Mouse (Mus musculus) gastrocnemius, adult 18-20 months (tissue): ENCODE data around the gene Ednra. TPM values are rescaled to one million over a fixed set of nuclear protein-coding genes. Genes with fewer than 3 reads are reported as not detected.
"Not testable (repeated sequence)": the region's sequence is repeated elsewhere in the genome, so short reads cannot be mapped to it uniquely, and the experiment has no call there.

Experiments
- DNase-seq: peaks from one replicate; pipeline ENCODE4 v3.0.0; 2021; ENCODE audit warnings: low spot score
- total RNA-seq, 2 experiments: library from RNA; stranded (reverse); gene quantifications; 2 replicates each; pipeline ENCODE4 v1.2.3; 2021

The Ednra gene
- total RNA-seq, 2 experiments from 2014 or later = 1.6 to 1.8 TPM

DNA sequence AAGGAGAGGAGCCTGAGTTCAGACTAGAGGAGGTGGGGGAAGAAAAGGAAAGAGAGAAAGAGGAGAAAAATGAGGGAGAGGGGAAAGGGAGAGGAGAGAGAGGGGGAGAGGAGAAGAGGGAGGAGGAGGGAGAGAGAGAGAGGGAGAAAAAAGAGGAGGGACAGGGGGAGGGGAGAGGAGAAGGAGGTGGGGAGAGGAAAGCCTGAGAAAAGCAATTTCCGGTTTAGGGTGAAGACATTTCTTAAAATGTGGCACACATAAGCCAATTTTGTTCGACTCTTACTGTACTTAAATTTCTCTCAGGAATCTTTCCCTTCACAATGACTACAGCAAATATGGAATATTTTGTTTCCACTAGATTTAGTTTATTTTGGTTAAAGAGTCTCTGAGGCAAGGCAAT, 5.3 kb downstream of the Ednra start:
- no peak for DNase-seq

DNA sequence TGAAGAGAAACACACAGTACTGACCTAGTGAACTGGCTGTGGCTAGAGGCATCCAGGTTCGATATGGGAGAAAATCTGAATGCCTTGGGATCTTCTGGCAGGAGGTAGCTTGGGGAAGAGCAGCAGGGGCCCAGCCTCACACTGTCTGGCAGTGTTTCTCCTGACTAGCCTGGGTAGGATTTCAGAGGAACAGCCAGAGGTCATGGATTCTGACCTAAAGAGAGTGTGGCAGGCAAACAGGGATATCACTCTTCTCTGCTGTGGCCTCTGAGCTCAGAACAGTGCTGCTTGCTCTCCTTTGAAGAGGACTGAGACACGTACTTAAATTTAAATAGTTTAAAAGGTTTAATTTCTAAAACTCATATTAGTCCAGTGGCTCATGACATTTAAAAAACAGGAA, 7.2 kb downstream of the Ednra start:
- DNase-seq = no peak

DNA sequence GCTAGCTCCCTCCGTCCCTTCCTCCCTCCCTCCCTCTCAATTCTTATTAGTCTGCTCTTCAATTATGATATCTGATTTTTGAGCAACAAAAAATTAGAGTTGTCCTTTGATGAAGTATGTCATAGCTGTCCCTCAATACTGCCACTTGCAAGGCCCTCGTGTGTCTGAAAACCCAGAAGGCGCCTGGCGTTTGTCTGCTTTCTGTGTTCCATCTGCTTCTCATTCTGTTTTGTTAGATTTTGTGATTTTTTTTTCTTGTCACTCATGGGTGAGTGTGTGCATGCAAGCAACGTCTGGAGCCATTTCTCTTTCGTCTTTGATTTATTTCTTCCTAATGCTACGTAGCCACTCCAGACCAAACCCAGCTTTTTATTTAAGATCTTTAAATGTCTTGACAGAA, 9.8 kb downstream of the Ednra start:
- no peak for DNase-seq

DNA sequence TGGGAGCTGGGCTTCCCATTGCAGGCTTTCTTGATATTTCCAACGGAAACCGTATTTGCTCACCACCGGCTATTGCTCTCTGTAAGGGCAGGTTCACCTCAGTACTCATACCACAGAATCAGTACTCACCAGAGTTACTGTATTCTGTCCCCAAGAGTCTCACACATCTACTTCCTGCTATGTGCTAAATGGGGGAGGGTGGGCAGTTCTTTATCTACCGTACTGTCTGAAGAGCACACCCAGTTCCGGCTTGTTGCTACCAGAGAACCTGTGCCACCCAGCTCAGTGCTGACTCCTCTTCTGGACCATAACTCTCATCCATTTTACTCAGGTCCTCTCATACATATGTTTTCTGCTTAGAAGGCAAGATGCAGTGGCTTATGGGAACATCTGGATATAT, 10.6 kb downstream of the Ednra start:
- DNase-seq = no peak

DNA sequence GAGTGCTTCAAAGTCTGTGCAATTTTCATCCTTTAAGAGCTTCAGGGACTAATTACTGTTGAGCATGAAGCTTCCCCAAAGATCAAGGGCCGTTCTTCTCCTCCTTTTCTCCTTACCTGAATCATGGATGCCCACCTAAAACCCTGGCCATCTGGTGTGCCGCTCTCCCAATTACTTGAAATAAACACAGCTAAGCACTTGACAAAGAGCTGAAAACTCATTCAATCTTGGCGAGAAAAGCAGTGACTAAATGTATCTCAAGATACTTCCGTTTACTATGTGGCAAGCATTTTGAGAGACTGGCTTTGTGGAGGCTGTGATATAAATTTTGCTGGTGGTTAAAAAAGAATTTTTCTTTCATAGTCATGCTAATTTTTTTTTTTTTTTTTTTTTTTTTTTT, 19.5 kb downstream of the Ednra start:
- no peak for DNase-seq

DNA sequence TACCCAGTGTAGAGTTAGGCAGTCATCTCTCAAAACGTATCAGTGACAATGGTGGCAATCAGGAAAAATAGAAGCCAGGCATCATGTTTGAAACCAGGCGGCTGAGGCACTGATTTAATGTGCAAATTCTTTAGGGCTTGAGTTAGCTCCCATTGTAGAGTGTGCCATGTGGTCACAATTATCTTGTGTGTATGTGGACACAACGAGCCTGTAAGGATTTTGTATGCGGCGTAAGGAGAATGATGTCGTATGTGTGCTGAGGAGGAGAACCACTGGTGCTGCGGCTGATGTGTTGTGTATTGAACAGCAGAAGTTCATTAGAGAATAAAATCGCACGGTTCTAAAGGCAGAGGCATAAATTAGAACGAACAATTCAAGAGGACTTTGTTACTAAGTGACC, 26.2 kb downstream of the Ednra start:
- no peak for DNase-seq

DNA sequence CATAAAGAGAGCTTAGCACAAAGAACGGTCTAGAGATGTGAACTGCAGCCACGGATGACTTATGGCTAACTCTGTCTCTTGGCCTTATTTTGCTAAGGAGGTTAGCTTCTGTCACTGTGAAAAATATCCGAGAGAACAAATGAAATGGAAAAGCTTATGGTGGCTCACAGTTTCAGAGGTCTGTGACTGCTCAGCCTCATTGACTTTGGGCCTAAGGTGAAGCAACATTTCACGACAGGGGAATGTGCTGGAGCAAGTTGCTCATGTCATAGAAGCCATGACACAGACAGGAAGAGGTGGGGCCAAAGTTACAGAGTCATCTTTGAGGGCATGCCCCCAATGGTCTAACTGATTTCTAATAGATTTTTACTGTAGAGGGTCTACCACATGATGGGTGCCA, 28.1 kb downstream of the Ednra start:
- DNase-seq = no peak

DNA sequence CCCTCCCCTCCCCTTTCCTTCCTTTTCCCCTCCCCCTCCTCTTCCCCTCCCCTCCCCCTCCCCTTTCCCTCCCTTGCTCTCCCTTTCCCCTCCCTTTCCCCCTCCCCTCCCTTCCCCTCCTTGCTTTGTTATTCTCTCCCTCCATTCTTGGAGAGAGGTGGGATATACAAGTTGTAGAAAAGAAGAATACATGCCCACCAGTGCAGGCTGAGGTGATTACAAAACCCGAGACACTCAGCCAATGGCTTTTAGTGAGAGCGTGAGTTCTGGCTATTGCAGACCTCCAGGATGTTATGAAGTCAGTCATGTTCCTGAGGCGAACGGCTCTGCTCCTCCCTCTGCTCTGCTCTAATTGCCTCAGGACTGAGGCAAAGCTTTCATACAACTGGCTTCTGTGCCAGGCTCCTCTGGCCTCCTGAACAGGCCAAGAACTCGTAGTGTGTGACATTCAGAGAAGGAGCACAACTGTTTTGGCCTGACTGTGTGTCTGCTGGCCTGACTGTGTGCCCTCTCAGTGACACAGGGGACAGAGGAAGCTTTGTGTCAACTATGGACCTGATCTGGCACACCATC, 28.7 kb downstream of the Ednra start:
- DNase-seq = no peak

DNA sequence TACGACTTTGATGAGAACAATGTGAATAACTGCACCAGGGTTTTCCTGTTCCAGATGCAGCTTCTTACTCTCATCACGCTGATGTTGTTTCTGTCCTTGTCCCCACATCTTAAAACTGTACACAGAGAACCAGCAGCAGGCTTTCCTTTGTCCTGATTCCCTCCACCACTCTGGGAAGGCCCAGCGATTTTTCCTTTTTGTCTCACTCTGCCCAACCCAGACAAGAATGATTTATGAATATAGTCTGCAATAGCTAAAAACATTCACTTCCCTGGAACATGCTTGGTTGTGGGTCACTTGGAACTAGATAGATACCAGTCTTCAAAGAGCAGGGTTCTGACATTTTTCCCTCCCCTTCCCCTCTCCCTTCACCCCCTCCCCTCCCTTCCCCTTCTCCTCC, 29.2 kb downstream of the Ednra start:
- DNase-seq = no peak

DNA sequence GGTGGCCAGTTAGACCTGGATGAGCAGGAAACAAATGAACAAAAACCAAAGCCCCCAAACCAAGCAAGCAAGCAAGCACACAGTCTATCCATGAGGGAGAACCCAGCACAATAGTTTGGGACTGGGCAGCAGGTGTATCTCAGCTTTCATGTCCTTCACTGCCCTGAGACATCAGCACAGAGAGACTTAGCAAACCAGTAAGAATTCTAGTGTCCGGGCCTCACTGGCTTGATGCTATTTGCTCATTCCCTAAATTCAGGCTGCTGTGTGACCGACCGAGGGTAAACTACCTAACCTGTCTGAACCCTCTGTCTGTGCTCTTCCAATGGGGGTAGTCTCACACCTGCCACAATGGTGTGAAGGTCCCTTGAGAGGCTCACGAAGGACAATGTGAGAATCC, 29.7 kb downstream of the Ednra start:
- DNase-seq = no peak

DNA sequence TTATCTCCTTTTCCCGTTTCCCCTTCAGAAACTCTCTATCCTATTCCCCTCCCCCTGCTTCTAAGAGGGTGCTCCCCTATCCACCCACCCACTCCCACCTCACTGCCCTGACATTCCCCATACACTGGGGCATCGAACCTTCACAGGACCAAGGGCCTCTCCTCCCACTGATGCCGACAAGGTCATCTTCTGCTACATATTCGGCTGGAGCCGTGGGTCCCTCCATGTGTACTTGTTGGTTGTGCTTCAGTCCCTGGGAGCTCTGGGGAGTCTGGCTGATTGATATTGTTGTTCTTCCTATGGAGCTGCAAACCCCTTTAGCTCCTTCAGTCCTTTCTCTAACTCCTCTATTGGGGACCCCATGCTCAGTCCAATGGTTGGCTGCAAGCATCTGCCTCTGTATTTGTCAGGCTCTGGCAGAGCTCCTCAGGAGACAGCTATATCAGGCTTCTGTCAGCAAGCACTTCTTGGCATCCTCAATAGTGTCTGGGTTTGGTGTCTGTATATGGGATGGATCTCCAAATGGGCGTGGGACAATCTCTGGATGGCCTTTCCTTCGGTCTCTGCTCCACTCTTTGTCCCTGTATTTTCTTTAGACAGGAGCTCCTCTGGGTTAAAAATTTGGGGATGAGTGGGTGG, 34.7 kb downstream of the Ednra start:
- not testable (repeated sequence) for DNase-seq

DNA sequence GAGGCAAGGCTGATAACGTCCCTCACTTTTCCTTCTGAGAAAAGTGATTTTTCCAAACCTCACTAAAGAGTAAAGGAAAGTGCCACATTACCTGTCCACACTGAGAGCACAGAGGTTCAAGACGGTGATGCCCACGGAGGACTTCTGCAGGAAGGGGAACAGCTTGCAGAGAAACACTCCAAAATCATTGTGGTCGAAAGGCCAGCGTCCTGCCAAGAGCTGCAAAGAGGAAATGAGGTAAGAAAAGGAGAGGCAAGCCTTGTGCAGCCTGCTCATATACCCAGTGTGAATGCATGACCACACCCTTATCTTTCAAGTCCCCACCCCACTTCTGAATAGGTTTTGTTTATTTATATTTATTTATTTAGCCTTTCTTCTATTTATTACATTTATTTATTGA, 35.3 kb downstream of the Ednra start:
- no peak for DNase-seq

DNA sequence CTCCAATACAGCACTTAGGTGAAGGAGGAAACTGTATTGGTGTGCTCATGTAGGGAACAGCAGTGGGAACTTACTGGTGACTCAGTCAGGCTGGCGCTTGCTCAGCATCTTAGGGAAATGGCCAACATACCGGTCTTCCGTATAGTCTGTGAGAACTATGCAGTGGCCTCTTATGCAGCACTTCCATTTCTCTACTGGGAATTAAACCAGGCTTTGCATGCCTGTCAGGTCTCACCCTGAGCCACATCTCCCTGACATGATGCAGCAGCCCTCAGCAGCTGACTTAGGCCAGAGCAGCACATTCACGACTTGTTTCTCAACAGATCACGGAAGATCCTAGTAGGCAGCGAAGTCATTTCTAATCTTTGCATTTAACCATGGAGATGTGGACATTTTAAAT, 39.9 kb downstream of the Ednra start:
- no peak for DNase-seq

DNA sequence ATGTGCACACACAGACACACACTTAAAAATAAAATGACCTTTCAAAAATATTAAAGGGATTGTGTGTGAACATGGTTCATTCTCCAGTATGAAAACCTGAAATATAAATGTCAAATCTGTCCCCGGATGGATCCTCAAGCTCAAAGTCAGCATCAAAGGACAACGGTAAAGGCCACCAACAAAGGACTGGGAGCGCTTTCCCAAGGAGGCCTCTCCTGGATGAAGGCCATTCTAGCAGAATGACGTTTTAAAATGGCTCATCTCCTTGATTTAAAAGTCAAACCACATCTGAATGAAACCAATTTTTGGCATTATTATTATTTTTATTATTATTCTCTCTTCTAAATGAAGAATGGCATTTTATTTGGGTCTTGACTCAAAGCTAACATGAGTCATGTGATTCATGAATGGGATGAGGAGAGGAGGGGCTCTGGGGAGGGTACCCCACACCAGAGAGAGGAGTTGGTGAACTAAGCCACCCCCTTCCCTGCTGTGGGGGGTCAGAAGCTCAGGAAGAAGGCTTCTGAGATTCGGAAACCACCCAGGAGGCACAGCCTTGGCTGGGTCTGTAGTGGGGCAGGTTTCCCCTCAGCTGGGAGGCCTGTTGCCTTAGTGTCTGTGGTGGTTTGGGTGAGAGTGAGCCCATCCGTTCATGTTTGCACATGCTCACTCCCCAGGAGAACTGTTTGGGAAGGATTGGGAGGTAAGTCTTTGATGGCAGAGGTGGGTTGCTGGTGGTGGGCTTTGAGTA, 40.7 kb downstream of the Ednra start:
- DNase-seq = no peak

DNA sequence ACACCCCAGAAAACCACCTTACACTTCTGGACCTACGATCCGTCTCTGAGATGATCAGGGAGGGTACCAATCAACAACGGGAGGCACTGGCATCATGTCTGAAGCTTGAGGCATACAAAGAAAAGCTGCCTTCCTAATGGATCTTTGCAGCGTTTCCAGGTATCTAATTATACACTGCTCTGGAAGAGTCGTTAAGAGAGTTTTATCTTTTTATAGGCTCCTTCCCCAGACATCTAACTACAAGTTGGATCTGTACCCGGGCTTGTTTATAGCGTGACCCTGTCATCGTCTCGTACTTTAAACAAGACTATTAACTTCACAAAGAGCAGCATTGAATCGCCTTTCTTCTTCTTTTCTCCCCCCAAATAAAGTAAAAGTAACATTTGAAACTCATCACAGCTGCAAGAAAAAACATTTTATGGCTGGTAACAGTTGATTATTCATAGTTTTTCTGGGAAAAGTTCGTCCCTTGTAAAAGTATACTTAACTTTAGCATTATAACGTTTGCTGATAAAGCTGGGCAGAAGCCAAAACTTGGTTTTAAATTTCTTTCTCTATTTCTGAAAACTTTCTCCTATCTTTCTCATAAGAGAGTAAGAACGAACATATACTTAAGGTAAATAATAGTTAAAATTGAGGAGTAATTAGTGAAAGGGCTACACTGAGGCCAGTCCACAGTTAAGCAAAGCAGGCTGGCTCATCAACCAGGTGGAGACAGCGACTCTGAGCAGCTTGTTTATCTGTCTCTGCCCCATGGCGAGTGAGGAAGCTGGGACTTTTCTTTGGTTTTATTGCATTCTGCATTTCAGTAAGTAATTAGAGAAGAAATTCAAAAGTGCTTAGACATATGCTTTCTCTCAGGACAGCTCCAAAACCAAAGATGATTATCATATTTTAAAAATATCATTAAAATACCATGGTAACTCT, 42.0 kb downstream of the Ednra start:
- DNase-seq = no peak

DNA sequence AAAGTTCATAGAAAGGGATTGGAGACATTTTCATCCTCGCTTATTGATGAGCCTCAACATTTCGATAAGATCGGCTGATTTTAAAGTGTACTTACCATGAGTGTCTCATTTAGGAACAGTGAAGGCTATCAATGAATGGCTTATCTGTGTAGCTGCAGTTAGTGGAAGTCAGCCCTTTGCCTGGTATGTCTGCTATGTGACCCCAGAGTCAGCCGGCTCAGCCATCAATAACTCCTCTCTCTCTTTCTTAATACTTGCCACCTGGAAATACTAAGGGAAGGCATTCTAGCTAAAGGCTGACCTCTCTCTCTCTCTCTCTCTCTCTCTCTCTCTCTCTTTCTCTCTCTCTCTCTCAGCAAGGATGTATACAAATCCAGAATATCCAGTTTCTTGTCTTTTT, 52.2 kb downstream of the Ednra start:
- DNase-seq = no peak

DNA sequence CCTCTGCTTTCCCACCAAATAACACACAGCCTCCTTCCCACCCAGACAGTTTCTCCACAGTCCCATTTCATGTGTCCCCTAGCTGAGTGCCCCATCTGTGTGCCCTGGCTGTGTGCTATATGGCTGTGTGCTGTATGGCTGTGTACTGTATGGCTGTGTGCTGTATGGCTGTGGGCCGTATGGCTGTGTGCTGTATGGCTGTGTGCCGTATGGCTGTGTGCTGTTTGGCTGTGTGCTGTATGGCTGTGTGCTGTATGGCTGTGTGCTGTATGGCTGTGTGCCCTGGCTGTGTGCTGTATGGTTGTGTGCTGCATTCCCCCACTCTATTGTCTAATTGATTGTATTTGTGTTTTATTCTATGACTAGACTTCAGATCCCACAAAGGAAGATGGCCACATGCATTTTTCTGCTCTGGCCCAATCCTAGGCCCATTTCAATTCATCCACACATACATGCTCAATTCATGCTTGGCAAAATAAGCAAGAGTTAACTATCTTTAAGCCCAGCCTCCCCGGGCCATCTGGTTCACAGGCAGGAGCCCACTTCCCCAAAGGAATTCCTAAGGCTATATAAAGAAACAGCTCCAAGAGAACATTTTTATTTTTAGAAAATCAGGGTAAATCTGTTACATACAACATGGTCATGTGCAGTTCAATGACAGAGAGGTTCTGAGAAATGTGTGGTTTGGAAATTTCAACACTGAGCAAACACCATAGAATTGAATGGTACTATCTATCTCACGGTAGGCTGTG, 53.5 kb downstream of the Ednra start:
- DNase-seq = no peak

DNA sequence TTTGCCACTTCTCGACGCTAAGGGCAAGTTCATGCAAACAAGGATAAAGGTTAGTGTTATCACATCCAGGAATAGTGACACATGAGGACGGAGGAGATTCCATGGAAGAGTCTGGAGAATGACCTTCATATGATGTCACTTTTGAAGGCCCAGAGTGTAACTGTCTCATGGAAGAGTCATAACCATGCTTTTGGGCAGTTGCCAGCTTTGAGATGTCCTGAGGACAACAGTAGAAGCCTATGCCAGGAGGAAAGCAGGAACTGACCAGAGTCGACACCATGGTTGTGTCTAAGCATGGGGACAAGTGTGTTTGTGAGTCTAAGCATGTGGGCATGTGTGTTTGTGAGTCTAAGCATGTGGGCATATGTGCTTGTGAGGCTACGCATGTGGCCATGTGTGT, 56.3 kb downstream of the Ednra start:
- DNase-seq = no peak

DNA sequence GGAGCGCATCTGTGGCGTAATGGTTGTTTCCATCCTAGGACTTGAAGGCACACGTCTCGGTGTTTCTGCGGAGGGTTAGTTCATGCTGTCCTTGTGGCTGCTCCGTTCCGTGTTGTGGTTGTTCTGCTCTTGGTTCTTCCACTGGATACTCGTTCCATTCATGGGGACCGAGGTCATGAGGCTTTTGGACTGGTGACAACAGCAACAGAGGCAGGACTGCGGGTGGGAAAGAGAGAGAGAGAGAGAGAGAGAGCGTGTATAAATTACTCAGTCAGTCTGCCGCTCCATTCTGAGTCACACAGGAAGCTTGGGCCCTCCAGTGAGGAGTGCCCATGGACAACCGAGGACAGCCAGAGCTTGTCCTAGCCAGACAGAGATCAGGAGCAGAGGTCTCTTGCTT, 59.4 kb downstream of the Ednra start:
- DNase-seq = no peak

DNA sequence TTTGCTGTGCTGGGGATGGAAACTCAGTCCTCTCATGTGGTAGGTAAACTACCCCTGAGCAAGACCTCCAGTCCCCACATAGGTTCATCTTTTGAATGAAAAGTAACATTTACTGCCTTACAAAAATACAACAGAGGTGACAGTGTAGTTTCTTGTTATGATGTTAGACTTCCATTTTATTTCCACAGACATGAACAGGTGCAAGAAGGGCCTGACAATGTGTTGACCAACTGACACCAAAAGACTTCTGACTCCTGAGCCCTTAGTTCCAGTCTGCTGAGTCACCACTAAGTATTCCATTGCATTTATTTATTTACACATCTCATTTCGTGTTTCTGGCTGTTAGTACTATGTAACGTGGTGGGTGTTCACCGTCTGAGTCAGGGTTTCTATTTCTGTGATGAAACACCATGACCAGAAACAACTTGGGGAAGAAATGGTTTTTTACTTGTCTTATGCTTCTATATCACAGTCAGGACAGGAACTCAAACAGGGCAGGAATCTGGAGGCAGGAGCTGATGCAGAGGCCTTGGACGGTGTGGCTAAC, 64.7 kb downstream of the Ednra start:
- no peak for DNase-seq

DNA sequence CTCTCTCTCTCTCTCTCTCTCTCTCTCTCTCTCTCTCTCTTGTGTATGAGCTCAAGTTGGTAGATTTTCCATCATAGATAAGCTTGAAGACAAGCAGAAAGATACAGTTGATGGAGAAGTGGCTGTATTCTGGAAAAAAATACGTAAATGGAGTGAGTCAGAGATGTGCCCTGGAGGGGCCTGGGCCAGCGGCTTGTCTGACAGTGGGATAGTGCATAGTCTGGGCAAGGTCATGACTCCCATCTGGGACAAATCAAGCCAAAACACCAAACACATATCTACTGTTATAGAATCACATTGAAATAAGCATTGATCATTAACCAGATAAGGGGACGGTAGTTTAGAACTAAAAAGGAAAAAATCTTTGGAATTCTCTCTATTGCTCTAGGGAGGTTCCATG, 65.9 kb downstream of the Ednra start:
- no peak for DNase-seq
